Mouse (Mus musculus) CH12.LX (cell line): ENCODE measurements around the gene Gng8.
A peak's percentile ranks its signal among the peaks of the same experiment; 100 is the strongest.

ENCODE experiments used
- CHD1 ChIP-seq: IDR thresholded peaks from 2 replicates; pipeline ENCODE4 v1.6.1; 2012; ENCODE audit warnings: low read depth, low read length, improper control_type of control experiment, inconsistent platforms
- CTCF ChIP-seq, 2 experiments: IDR thresholded peaks in 1 of 2; conservative IDR thresholded peaks in 1 of 2; 2 replicates each; pipeline ENCODE4 v1.5.1; 2011 to 2012; ENCODE audit warnings: low read depth in 2 of 2, low read length in 2 of 2, improper control_type of control experiment in 1 of 2, inconsistent platforms in 1 of 2, mild to moderate bottlenecking in 1 of 2, moderate library complexity in 1 of 2
- EP300 ChIP-seq: IDR thresholded peaks from 2 replicates; pipeline ENCODE4 v1.6.1; 2011; ENCODE audit warnings: low read length, improper control_type of control experiment
- GABPA ChIP-seq: IDR thresholded peaks from 2 replicates; pipeline ENCODE4 v1.6.1; 2012; ENCODE audit warnings: low read depth, low read length, improper control_type of control experiment, inconsistent platforms; ENCODE audit not compliant: insufficient replicate concordance
- HCFC1 ChIP-seq: IDR thresholded peaks from 2 replicates; pipeline ENCODE4 v1.6.1; 2012; ENCODE audit warnings: low read depth, mild to moderate bottlenecking, inconsistent platforms, low read length, improper control_type of control experiment
- JUN ChIP-seq: IDR thresholded peaks from 2 replicates; pipeline ENCODE4 v1.6.1; 2011; ENCODE audit warnings: low read depth, mild to moderate bottlenecking, low read length, improper control_type of control experiment, moderate library complexity; ENCODE audit not compliant: insufficient read depth
- KAT2A ChIP-seq: IDR thresholded peaks from 2 replicates; pipeline ENCODE4 v1.6.1; 2012; ENCODE audit warnings: low read length, improper control_type of control experiment, inconsistent platforms; ENCODE audit not compliant: insufficient replicate concordance
- MAFK ChIP-seq: IDR thresholded peaks from 2 replicates; pipeline ENCODE4 v1.6.1; 2011; ENCODE audit warnings: low read length, improper control_type of control experiment; ENCODE audit not compliant: insufficient replicate concordance
- NELFE ChIP-seq: IDR thresholded peaks from 2 replicates; pipeline ENCODE4 v1.6.1; 2011; ENCODE audit warnings: low read depth, low read length, improper control_type of control experiment
- POLR2A ChIP-seq: IDR thresholded peaks from 2 replicates; pipeline ENCODE4 v1.6.1; 2011; ENCODE audit warnings: low read depth, mild to moderate bottlenecking, improper control_type of control experiment, low read length
- SMC3 ChIP-seq: IDR thresholded peaks from 2 replicates; pipeline ENCODE4 v1.6.1; 2011; ENCODE audit warnings: low read depth, low read length, improper control_type of control experiment
- ZC3H11A ChIP-seq: IDR thresholded peaks from 2 replicates; pipeline ENCODE4 v1.6.1; 2012; ENCODE audit warnings: low read depth, mild to moderate bottlenecking, inconsistent platforms, low read length, improper control_type of control experiment
- ZKSCAN1 ChIP-seq: IDR thresholded peaks from 2 replicates; pipeline ENCODE4 v1.6.1; 2012; ENCODE audit warnings: low read depth, inconsistent platforms, low read length, improper control_type of control experiment, borderline replicate concordance
- ZNF384 ChIP-seq: IDR thresholded peaks from 2 replicates; pipeline ENCODE4 v1.6.1; 2012; ENCODE audit warnings: low read depth, low read length, improper control_type of control experiment, inconsistent platforms

- TF ChIP-seq CHD1 (no peak), EP300 (no peak), CTCF (conservative IDR thresholded peaks at IDR 0.05 in 1 of 2, IDR thresholded peaks at IDR 0.05 in 1 of 2; ENCODE audit: low read depth in 2 of 2, low read length in 2 of 2) (no peak), SMC3 (no peak), NELFE (peak; percentile 45; the same call in 1 of the 2 replicates), POLR2A (no peak; the same call in 1 of the 2 replicates), KAT2A (0 out of 2 replicates have a peak, but pooled peaks have one; percentile 6), MAFK (no peak), ZKSCAN1 (no peak), ZC3H11A (no peak), GABPA (no peak), ZNF384 (no peak), JUN (no peak), HCFC1 (no peak)
Observed at GRCm38 (mm10) chr7:16875326-16875725, 16.3 kb upstream of the Gng8 start.
